Mouse (Mus musculus) central nervous system, embryonic 14 days (tissue): ENCODE results near the gene Rnf213. TPM values are rescaled to one million over a fixed set of nuclear protein-coding genes. Genes with fewer than 3 reads are reported as not detected.

Experiments used
- polyA plus RNA-seq: library from polyadenylated mRNA; depleted of rRNA; stranded (reverse); fragments of >200 nt; gene quantifications from 2 replicates; pipeline ENCODE4 v1.2.3, GENCODE M21; 2012; rRNA removed

Rnf213 gene
- polyA plus RNA-seq: 5.4 and 8.0 TPM in 2 replicates

DNA sequence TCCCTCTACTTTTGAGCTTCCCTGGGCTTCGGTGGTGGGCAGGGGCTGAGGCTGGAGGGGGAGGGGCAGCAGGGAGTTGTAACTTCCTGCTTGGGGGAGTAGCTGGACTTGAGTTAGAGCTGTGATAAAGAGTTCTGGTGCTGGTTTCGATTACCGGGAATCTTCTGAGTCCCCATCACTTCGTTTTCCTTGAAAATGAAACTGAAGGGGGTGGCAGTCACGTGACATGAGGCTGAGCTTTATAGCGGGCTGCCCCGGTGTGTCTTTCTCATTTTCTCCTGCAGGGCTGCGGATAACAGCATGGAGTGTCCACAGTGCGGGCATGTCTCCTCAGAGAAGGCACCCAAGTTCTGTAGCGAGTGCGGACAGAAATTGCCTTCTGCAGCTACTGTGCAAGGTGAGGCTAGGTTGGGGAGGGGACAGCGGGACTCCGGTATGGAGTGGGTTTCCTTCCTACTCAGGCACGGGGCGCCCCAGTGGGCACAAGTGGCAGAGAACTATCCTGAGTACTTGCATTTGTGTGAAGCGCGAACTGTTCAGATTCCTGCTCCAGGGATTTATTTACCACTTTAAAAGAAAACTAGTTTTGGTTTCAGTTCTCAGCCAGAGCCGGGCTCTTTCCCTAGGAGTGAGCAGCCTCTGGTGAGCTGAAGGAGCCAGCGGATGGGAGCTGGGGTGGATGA lies at the start of gene Rnf213:
Rnf213 (plus strand) TSS at position 301 of the 683 bp plus-strand sequence.

GRCm38 (mm10) chr11:119355443-119356385 lies 37.2 kb upstream of the Rnf213 start, which contains the start of the genes Sgsh and Slc26a11:
TSS of gene Sgsh (minus strand) at chr11:119355536.
TSS of gene Slc26a11 (plus strand) at chr11:119355557.

DNA sequence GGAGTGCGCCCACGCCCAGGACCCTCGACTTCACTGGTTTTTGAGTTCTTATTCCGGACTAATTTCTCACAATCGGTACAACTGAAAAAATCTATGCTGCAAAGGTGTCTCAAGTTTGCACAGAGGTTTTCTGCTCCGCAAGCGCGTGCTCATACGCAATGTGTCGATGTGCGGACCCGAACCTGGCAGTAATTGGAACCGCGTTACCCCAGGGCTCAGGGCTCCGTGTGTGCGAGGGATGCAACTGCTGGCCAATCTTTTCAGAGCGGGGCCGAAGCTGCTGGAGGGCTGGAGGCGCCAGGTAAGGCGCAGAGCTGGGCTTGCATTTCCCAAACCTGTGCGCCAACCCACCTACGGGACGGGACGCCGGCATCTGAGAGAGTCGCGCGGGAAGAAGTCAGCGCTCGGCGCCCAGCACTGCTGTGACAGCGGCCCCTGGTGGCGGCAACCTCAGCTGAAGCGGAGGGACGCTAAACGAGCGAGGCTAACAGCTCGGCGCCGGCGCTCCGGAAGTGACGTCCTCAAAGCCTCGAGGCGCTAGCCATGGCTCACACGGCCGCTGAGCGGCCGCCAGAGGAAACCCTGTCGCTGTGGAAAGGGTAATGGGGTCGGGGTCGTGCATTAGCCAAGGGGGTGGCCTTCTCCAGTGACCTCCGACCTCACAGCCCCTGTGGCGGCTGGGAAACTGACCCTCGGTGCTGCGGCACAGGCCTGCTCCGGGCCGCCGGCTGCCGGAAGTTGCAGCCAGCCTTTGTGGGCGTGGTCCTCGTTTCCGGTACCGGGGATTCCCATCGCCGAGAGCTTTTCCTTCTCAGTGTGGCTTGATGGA lies 98.2 kb downstream of the Rnf213 start, which contains the start of gene Endov:
Endov (plus strand) TSS at position 487 of the 829 bp plus-strand sequence.

Other genes with a start within 250 kb of the Rnf213 start
- 58.0 and 61.1 TPM in 2 replicates for gene Tbc1d16, start 164.6 kb upstream of the Rnf213 start, polyA plus RNA-seq
- gene Ccdc40, start 164.5 kb upstream of the Rnf213 start, polyA plus RNA-seq: 12.5 and 13.5 TPM in 2 replicates
- 68.6 and 92.1 TPM in 2 replicates for gene Gaa, start 125.2 kb upstream of the Rnf213 start, polyA plus RNA-seq
- 210 and 224 TPM in 2 replicates for gene Eif4a3, start 93.0 kb upstream of the Rnf213 start, polyA plus RNA-seq
- gene Card14, start 85.3 kb upstream of the Rnf213 start, polyA plus RNA-seq: 0.16 and 0.26 TPM in 2 replicates
- gene Sgsh, start 37.6 kb upstream of the Rnf213 start, polyA plus RNA-seq: 3.6 and 4.8 TPM in 2 replicates
- gene Slc26a11, start 37.5 kb upstream of the Rnf213 start, polyA plus RNA-seq: 7.9 and 10.6 TPM in 2 replicates
- gene Endov, start 98.2 kb downstream of the Rnf213 start, polyA plus RNA-seq: 32.6 and 33.3 TPM in 2 replicates
- 11.0 and 11.2 TPM in 2 replicates for gene Nptx1, start 154.7 kb downstream of the Rnf213 start, polyA plus RNA-seq
- gene Rptor, start 209.8 kb downstream of the Rnf213 start, polyA plus RNA-seq: 23.0 and 23.7 TPM in 2 replicates